Mouse (Mus musculus) olfactory bulb, adult 2 months (tissue): ENCODE data around the gene Dhtkd1. TPM values are rescaled to one million over a fixed set of nuclear protein-coding genes. Genes with fewer than 3 reads are reported as not detected.
"Not testable (repeated sequence)": the region's sequence is repeated elsewhere in the genome, so short reads cannot be mapped to it uniquely, and the experiment has no call there.

Experiments used
- H3K27ac ChIP-seq: fragments of 200-500 bp; 2 replicates; pipeline ENCODE4 v1.5.1; 2012; ENCODE audit warnings: low read depth, low read length; ENCODE audit not compliant: insufficient read depth
- H3K4me1 ChIP-seq: fragments of 200-500 bp; 2 replicates; pipeline ENCODE4 v1.6.1; 2012; ENCODE audit warnings: low read length; ENCODE audit not compliant: control insufficient read depth, insufficient read depth
- H3K4me3 ChIP-seq: fragments of 200-500 bp; 2 replicates; pipeline ENCODE4 v1.5.1; 2012; ENCODE audit warnings: mild to moderate bottlenecking, low read depth, low read length, moderate library complexity; ENCODE audit not compliant: insufficient read depth
- CTCF ChIP-seq: fragments of 200-500 bp; IDR thresholded peaks from 2 replicates; pipeline ENCODE4 v1.5.1; 2012; ENCODE audit warnings: low read depth, mild to moderate bottlenecking, low read length, moderate library complexity; ENCODE audit not compliant: insufficient read depth
- POLR2A ChIP-seq: fragments of 200-500 bp; IDR thresholded peaks from 2 replicates; pipeline ENCODE4 v1.6.1; 2012; ENCODE audit warnings: mild to moderate bottlenecking, low read depth, low read length, moderate library complexity; ENCODE audit not compliant: insufficient read depth
- WGBS: fragments of 180-500 bp; shearing (Covaris S2); methylation state at CpG from one replicate; pipeline ENCODE4 v1.1.7; 2018; 5-methylcytosine and 5-hydroxymethylcytosine counted together
- polyA plus RNA-seq: library from polyadenylated mRNA; stranded (reverse); fragments of >200 nt; gene quantifications from 2 replicates; pipeline ENCODE4 v1.2.4, GENCODE M21; 2012; ENCODE audit warnings: low replicate concordance; ENCODE audit not compliant: missing spikeins, insufficient read depth, insufficient read length

The Dhtkd1 gene
- polyA plus RNA-seq: not detected in 2 replicates

- WGBS: 1% methylated on average over 36 of the region's 36 CpGs
- no peak within 1 kb of the TSS for H3K27ac ChIP-seq
- TF ChIP-seq POLR2A: 0 out of 2 replicates have a peak, but pooled peaks have one; percentile 22
- TF ChIP-seq CTCF: peak; percentile 36; the same call in 1 of the 2 replicates
- peak within 1 kb of the TSS; percentile 72 for H3K4me3 ChIP-seq
- H3K4me1 ChIP-seq: peaks cover 9% of the 10 kb centered on the region
These were observed at the start of gene Dhtkd1 for GRCm38 (mm10) chr2:5942416-5943032. TSS of gene Dhtkd1 (minus strand) at chr2:5942792.

GRCm38 (mm10) chr2:5977532-5977931 lies 34.9 kb upstream of the Dhtkd1 start:
- 96% methylated on average over 4 of the region's 4 CpGs for WGBS
- Histone ChIP-seq H3K4me1 (no peaks in the 10 kb centered on the region), H3K4me3 (no peak overlapping the region), H3K27ac (no peak overlapping the region)
- TF ChIP-seq POLR2A: no peak
- TF ChIP-seq CTCF: no peak

GRCm38 (mm10) chr2:5970629-5971028 lies 28.0 kb upstream of the Dhtkd1 start:
- not testable (repeated sequence) for H3K4me1 ChIP-seq, H3K4me3 ChIP-seq, H3K27ac ChIP-seq
- 95% methylated on average over 3 of the region's 3 CpGs for WGBS

- Histone ChIP-seq H3K4me1 (no peaks in the 10 kb centered on the region), H3K4me3 (no peak overlapping the region), H3K27ac (no peak overlapping the region)
- 94% methylated on average over 3 of the region's 3 CpGs for WGBS
- TF ChIP-seq CTCF: no peak
- TF ChIP-seq POLR2A: no peak
These were observed 23.4 kb upstream of the Dhtkd1 start for GRCm38 (mm10) chr2:5965972-5966371.

- not testable (repeated sequence) for H3K27ac ChIP-seq, H3K4me3 ChIP-seq, H3K4me1 ChIP-seq
- 95% methylated on average over 4 of the region's 4 CpGs for WGBS
These were observed 21.1 kb upstream of the Dhtkd1 start for GRCm38 (mm10) chr2:5963729-5964128.

GRCm38 (mm10) chr2:5962265-5962664 lies 19.7 kb upstream of the Dhtkd1 start:
- TF ChIP-seq POLR2A (no peak), CTCF (no peak)
- WGBS: 33% methylated on average over 2 of the region's 2 CpGs
- Histone ChIP-seq H3K4me1 (no peaks in the 10 kb centered on the region), H3K27ac (no peak overlapping the region), H3K4me3 (no peak overlapping the region)

GRCm38 (mm10) chr2:5957705-5958104 lies 15.1 kb upstream of the Dhtkd1 start:
- Histone ChIP-seq H3K4me1 (no peaks in the 10 kb centered on the region), H3K27ac (no peak overlapping the region), H3K4me3 (no peak overlapping the region)
- no peak for TF ChIP-seq POLR2A
- no peak for TF ChIP-seq CTCF
- WGBS: 95% methylated on average over 9 of the region's 9 CpGs

- TF ChIP-seq CTCF (no peak), POLR2A (no peak)
- H3K4me1 ChIP-seq: no peaks in the 10 kb centered on the region
- H3K27ac ChIP-seq: peak overlapping the region; percentile 79
- under 1% methylated on average over 46 of the region's 46 CpGs for WGBS
- peak overlapping the region; percentile 98 for H3K4me3 ChIP-seq
These were observed 9.1 kb upstream of the Dhtkd1 start for GRCm38 (mm10) chr2:5951621-5952211.

- H3K4me3 ChIP-seq: peak within 1 kb of the TSS; percentile 98
- TF ChIP-seq CTCF: no peak
- peak; percentile 64 for TF ChIP-seq POLR2A
- under 1% methylated on average over 51 of the region's 54 CpGs for WGBS
These were observed 8.4 kb upstream of the Dhtkd1 start, which contains the start of gene Upf2 for GRCm38 (mm10) chr2:5950766-5951595. TSS of gene Upf2 (plus strand) at chr2:5951469.

More at GRCm38 (mm10) chr2:5950766-5951595, 8.4 kb upstream of the Dhtkd1 start, which contains the start of gene Upf2:
- Histone ChIP-seq H3K27ac (peak within 1 kb of the TSS; percentile 100), H3K4me1 (no peaks in the 10 kb centered on the region)
